Mouse (Mus musculus): ENCODE measurements around the gene Cnot2. TPM values are rescaled to one million over a fixed set of nuclear protein-coding genes. Genes with fewer than 3 reads are reported as not detected.
A peak's percentile ranks its signal among the peaks of the same experiment; 100 is the strongest.

The Cnot2 gene
- polyA plus RNA-seq, 1 experiment from 2014 or later: 182 TPM

DNA sequence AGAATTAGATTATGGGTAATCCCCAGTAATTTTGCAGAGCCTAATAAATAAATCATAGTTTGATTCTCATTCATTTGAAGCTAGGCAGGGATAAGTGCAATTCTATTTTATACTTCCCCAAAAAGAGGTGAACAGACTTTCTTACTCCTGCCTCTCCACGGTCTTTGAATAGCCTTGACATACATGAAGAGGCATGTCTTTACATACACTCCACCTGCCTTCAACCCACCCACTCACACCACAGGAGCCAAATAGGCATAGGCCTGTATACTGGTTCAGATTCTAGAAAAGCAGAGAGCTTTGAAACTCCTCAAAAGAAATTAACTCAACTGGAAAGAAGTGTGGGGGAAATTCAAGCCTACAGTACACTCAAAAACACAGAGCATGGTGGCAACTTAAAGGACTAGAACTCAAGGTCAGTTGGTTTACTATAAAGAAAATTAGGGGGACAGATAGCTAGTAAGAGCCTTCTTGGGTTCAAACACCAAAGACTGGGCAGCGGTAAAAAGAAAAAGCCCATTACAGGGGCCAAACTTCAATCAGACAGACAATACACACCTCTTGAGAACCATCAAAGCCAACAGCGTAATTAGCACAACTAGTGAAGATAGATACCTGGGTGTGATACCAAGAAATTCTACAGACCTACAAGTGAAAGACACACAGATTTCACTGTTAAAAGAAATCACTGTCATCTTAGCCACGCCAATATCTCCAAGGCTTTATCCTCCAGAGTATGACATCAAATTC lies 18.4 kb downstream of the Cnot2 start:
- DNase-seq (ENCODE audit: low spot score): no peak

DNA sequence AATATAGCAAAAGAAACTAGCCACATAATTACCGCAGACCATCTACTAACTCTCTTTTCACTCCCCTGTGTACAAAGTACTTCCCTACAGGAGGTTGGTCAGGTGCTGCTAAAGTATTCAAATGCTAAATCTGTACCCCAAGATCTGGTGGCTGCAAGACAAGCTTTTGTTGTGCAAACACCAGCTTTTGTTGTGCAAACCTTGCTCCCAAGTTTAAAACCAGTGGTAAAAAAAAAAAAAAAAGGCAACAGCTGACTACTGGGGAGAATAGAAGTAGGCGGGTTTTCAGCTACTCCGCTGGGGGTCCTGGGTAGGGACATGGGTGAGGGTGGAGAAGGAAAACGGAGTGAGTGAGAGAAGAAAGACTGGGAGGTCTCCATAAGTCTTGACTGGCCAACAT lies 19.1 kb downstream of the Cnot2 start:
- no peak for DNase-seq (ENCODE audit: low spot score)

DNA sequence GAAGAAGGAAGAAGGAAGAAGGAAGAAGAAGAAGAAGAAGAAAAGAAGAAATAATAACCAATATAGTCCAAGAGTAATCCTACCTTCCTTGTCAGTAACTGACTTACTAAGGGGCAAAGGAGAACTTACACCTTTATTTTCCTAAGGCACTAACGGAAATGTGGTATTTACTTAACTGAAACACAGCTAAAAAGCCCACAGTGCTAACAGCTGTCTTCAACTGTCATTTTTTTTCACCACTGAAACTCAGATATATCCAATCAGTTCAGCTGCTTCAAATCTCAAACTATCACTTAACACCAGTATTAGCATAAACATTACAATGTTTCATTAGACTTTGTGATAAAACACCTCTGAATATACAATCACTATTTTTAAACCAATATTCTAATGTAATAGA lies 22.1 kb downstream of the Cnot2 start:
- peak; percentile 75 for DNase-seq (ENCODE audit: low spot score)

DNA sequence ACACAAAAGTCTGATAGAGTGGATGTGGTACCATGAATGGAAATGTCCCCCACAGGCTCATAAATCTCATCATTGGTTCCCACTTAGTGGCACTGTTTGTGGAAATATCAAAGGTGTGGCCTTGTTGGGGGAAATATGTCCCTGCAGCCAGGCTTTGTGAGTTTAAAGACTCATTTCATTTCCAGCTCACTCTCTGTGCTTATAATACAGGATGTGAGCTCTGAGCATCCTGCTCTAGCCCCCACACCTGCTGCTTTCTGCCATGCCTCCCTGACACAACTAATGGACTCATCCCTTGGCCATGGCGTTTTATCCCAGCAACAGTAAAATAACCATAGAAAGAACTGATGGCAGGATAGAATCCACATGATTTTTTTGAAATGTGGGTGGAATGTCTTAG lies 24.1 kb downstream of the Cnot2 start:
- peak; percentile 63 for DNase-seq (ENCODE audit: low spot score)

DNA sequence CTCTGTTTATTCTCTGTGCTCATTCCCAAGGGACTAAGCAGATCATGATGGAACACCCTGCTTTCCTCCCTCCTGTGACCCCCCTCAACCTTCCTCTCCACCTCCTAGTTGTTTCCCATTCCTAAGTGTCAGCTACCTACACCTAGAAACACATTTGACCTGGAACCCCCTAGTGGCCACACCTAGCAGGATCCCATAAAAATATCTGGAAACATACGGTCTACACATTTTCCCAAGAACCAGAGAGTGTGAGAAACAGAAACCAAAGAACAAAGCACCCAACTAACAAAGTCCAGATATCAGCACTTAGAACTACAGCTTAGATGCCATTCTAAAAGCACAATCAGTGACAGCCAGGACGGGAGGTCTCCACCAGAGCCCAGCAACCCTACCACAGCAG lies 26.9 kb downstream of the Cnot2 start:
- peak; percentile 49 for DNase-seq (ENCODE audit: low spot score)

DNA sequence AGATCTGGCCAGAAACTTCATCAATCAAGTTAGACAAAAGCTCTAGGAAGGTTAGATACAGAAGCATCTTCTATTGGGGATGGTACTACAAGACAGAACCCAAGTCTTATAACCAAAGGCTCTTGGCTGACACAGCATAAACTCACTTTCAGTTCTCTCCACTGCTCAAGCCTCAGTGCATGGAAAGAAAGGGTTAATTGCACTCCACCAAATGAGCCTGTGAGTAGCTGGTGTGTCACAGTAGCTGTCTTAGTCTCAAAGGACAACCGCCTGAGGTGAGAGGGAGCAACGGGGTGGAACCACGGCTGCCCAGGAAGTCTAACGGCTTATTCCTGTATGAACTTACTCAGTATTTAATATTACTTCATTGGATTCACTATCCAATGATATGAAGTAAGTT lies 33.4 kb downstream of the Cnot2 start:
- peak; percentile 54 for DNase-seq (ENCODE audit: low spot score)

DNA sequence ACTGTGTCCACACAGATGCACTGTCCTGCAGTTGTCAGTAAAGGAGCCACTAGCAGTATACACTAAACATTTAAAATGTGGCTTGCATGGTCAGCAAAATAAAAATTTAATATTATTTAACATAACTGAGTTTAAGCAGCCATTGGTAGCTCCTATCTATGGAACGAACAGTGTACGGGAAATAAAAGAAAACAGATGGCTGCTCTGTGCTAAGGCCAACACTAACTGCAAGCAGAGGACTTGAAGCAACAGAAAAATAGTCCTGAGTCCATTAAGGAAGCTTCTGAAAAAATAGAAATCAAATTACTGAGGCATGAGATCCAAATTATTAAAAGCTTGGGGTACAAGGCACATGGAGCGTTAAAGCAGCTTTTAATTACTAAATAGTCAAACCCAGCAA lies 35.1 kb downstream of the Cnot2 start:
- no peak for DNase-seq (ENCODE audit: low spot score)

DNA sequence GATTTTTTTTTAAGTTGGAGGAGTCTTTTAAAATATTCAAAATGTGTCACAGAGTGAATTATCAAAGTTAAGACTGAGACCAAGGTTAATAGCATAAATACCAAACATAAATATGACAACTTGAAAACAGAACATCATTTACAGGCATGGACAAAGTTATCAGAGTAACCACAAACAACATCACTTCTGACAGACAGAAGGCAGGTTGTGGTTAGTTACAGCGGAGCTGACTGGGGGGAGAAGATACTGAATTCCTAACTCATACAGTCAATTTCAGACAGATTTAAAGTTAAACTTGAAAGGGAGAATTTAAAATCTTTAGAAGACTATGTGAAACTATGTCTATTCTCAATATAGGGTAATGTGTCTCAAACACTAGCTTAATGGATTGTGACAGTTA lies 38.2 kb downstream of the Cnot2 start:
- DNase-seq (ENCODE audit: low spot score): no peak

DNA sequence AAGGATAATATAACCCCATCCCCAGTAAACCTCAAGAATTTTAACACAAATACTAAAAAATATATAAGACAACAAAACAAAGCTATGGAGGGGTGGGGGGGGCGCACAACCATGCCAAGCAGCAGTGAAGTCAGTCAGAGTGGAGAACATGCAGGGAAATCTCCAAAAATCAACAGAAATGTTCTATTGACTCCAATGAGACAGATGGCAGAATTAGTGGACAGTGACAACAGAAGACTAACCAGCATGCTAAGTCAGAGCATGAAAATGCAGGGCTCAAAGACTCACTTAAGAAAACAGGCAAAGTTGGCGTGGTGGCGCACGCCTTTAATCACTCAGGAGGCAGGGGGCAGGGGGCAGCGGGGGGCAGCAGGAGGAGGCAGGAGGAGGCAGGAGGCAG lies 40.6 kb downstream of the Cnot2 start:
- no peak for DNase-seq (ENCODE audit: low spot score)

DNA sequence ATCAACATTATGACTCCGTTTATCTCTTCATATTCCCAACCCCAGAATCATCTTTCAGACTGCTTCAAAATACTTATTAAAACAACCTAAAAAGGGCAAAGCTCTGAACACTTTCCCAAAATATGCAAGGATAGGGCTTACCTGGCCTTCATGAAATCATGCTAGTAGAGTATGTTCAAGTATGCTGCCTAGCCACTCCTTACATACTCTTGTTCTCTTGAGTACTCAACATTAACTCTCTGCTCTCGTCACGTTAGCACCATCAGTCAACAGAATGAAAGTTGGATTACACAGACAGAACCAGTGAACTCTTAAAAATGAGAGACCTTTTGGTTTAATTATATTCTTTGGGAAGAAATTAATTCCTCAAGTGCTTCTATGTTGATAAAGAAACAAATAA lies 43.8 kb downstream of the Cnot2 start:
- no peak for DNase-seq (ENCODE audit: low spot score)

DNA sequence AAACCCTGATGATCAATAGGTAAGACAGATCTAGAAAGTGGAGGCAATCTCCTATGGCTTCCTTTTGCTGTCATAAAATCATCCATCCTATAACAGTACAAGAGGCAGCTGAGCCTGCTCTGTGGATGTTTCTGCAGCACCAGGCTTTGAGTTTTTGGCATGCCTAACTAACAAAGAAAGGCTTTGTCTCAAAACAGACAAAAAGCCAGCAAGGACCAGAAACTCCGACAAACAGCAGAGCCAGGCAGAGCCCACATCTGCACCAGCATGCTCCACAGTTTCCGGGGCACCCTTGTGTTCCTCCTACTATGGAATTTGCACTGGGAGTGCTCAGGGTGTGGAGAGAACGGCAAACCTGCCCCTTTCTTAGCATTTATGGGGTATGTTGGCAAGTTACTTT lies 47.0 kb downstream of the Cnot2 start:
- DNase-seq (ENCODE audit: low spot score): no peak

DNA sequence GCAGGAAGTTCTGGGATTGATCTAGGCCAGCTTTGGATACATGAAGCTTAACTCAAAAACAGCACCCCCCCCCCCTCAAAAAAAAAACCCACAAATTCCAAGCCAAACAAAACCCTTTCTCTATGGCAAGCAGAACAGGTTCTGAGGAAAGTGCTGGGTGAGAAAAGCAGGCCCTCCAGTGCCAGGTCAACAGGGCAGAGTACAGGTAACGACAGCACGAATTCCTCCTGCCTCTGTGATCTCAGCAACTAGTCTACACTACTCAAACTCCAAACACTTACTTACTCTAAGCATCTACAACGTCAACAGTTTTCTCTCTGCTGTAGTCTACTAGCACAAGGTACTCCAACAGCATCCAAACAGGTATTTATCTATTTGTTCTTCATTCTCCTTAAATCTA lies 48.8 kb downstream of the Cnot2 start:
- DNase-seq (ENCODE audit: low spot score): no peak

DNA sequence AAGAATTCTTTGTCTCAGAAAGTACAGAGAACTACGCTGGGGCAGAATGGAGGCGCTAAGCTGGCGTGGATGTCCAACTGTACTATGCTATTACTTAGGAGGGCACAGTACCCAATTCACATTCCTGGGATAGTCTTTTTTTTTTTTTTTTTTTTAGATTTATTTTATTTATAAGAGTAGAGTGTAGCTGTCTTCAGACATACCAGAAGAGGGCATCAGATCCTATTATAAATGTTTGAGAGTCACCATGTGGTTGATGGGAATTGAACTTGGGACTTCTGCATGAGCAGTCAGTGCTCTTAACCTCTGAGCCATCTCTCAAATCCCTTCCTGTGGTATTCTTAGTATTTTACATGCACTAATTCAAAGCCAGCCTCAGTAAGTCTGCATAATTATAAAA lies 50.2 kb downstream of the Cnot2 start:
- no peak for DNase-seq (ENCODE audit: low spot score)

DNA sequence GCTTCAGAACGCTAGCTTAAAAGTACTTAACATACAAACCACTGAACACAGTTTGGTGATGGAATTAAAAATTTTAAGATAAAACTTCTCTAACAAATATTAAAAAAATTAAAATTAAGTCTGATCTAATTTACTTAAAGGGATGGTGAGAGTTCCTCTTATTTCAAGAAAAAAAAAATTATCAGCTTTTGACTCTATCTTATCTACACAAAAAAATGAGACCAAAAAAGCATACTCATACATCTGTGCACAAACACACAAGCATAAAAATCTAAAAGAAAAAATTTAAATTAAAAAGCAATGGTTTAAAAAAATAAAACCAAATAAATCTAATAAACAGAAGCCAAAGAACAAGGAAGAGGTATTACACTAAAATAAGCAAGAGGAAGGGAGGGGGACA lies 61.7 kb downstream of the Cnot2 start:
- no peak for DNase-seq (ENCODE audit: low spot score)

DNA sequence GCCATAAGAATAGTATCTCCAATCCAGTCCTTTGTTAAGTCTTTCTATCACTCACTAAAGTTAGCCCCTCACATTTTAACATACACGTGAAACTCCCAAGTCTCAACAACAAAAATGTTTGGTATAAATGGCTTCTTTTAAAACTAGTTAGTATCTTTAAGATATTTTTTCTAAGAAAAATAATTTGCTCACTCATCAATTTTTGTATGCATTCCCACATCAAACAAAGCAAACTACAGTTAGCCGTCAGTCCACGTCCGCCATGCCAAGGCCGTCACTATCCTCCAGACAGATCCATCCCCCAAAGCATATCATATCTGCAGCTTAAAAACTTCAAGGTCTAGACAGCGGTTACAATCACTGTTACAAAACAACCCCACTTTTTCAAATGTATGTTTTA lies 65.7 kb downstream of the Cnot2 start:
- DNase-seq (ENCODE audit: low spot score): no peak

DNA sequence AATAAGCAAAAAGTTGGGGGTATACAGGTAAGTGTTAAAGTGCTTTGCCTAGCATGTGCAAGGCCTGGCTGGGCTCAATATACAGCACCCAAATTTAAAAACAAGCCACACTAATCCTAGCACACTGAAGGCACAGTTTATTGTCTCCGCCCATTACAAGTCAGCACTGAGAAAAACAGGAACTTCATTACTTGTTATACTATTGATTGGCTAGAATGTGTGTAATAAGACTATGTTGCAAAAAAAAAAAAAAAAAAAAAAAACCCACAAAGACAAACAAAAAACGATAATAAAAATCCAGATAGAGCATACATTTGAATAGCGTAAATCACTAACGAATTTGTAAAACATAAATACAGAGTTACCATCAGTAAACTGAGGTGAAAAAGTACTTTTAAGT lies 66.2 kb downstream of the Cnot2 start:
- no peak for DNase-seq (ENCODE audit: low spot score)

DNA sequence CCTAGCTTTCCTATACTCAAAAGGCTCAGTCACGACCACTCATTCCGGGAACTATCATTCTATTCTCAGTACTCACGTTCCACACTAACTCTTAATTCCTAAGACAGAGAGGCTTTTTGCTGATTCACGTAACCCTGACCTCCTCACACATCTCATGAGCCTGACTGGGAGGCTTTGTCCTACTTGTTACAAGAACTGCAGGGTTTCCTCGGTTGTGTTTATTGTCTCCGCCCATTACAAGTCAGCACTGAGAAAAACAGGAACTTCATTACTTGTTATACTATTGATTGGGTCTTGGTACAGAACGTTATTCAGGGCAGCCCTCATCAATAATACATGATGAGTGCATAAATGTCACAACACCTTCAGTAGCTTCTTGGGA lies 68.1 kb downstream of the Cnot2 start:
- no peak for DNase-seq (ENCODE audit: low spot score)

DNA sequence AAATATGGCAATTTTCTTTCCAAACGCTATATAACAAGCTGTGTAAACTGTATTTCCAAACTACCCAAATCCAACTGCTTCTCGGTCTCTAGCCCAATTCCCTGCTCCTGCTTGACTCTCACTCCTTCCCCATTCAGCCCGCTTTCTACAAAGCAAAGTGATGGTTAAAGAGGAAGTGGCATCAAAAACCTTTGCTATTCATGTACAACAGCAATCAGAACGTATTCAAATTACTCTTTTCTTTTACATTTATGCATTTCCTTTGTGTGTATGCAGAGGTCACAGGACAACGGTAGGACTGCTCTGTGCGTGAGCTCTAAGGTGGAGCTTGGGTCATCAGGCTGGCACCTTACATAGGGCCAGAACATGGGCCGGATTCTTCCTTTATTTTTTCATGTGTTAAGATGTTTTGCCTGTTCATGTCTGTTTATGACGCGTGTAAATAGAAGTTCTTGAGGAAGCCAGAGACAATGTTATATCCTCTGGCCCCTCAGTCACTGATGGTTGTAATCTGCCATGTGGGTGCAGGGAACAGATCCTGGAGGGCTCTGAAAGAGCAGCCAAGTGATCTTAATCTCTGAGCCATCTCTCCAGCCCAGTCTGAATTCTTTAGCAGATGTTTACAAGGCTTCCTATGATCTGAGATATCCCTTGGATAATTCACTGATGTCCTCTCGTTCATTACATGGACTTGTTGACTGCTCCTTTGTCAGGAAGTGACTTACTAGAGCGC lies 68.6 kb downstream of the Cnot2 start:
- no peak for DNase-seq (ENCODE audit: low spot score)

DNA sequence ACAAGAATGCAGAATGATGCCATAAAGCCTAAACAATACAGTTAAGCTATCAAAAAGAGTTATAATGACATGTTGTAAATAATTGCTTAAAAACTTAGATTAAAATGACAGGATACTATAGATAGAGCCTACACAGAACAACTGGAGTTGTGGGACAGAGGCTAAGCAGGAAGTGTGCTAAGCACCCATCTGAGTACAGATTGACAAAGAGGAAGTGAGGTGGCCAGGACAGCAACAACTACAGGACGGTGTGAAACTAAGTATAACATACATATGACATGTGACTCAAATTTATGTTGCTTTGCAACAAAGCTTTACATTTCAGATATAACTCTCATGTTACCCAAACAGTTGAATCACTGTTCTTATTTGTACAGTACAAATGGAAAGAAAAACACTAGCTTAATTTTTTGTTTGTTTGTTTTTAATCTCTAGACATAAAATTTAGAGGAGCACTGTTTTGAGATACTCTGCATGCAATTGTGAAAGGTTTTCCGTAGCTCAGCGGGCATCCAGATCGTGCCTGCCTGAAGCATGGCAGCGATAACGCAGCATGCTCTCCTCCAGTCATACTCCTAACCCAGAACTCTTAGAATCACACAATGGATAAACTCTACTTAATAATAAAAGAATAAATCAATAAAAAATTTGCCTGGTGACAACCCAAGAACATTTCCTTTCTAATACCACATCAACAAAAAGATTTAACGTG lies 75.9 kb downstream of the Cnot2 start:
- no peak for DNase-seq (ENCODE audit: low spot score)

DNA sequence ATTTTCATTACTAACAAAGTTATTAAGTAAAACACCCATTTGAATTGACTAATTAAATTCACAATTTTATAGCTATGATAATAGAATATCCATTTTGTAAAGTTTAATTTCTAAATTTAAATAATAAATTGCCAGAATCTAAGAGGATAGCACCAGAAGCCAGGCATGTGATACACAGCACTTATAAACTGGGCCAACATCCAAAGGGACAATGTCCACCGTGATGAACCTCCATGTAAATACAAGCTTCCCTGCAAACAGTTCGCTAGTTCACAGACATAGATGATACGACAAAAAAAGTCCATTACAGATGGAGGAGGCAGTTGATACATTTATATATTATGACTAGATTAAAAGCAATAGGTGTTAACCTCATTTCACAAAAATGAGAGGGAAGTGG lies 88.5 kb downstream of the Cnot2 start:
- DNase-seq (ENCODE audit: low spot score): no peak

DNA sequence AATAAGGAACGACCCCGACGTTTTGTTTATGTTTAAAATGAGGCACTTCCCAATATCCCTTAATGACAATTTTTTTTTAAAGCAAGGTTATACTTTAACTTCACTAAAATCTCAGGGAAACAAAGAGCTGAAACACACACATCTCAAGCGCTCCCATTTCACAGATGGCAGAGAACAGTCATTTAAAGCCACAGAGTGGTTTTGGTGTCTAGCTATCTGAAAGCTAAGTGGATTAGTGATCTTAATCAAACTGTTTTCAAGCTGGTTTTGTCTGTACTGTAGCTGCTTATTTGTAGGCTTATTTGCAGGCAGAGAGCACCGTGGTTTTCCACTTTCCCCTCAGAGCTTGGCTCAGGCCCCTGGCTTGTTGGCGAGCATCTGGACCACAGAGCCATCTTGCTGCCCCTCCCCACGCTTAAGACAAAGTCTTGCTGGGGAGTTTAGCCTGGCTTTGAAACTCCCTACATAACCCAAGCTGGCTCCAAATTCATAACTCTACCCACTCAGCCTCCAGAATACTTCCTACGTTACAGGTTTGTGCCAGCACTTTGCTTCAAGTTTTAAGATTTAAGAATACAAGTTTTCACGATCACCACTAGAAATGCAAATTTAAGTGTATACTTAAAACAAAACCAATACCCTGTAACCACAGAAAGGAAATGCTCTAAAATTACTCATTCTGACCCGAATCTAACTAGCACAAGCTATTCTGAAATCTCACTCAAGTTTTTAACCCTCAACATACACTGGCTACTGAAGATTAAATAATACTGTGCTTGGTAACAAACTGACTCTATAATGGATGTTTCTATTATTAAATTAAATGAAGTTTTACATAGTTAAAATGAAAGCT lies 94.2 kb downstream of the Cnot2 start:
- no peak for DNase-seq (ENCODE audit: low spot score)

DNA sequence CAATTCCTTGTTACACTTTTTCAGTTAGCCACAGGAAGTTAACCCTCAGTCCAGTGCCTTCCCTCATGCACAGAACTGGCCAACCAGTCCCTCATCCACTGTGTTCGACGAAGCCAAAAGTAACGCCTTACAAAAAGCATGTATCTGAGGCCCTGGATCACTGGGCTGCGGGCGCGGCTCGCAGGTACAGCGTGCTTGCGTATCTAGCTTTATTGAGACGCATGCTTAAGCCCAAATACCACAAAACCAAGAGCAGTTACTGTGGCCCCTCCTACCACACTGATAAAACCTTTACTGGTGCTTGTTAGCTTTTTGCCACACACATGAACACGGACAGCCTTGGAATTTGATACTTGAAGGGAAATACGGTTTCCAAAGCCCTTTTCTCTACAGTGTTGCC lies 99.4 kb downstream of the Cnot2 start:
- no peak for DNase-seq (ENCODE audit: low spot score)
